Mouse (Mus musculus): ENCODE results near the gene Asgr1. TPM values are rescaled to one million over a fixed set of nuclear protein-coding genes. Genes with fewer than 3 reads are reported as not detected.

Gene Asgr1
- polyA plus RNA-seq (2015; fragmentation: Nextera tagmentation; extraction: Ambion mirVana): not detected in 2 replicates

GRCm38 (mm10) chr11:70053898-70054570 lies at the start of gene Asgr1:
Asgr1 (plus strand) TSS chr11:70054085.
- no peak for ATAC-seq
- no peaks in the 10 kb centered on the region for H3K9me3 ChIP-seq (ENCODE audit: control insufficient read depth)
- no peak within 1 kb of the TSS for H3K4me2 ChIP-seq (replicated peaks; ENCODE audit: low read depth)
- H3K36me3 ChIP-seq (ENCODE audit: control insufficient read depth, insufficient read depth): no peaks in the 10 kb centered on the region
- H3K27ac ChIP-seq (ENCODE audit: low read depth, low read length): no peak within 1 kb of the TSS
- H3K4me1 ChIP-seq (replicated peaks; ENCODE audit: control insufficient read depth, insufficient read depth, low read length): no peaks in the 10 kb centered on the region
- 80% methylated on average over 10 of the region's 10 CpGs for WGBS
- TF ChIP-seq CTCF (IDR thresholded peaks at IDR 0.05; ENCODE audit: low read depth): no peak
- no peak within 1 kb of the TSS for H3K4me3 ChIP-seq (ENCODE audit: low read depth, low read length)
- no peaks in the 10 kb centered on the region for H3K27me3 ChIP-seq (replicated peaks; ENCODE audit: control insufficient read depth, insufficient read depth, low read length)
- H3K9ac ChIP-seq (ENCODE audit: low read depth, low read length): no peak within 1 kb of the TSS

- no peaks in the 10 kb centered on the region for H3K27me3 ChIP-seq (replicated peaks; ENCODE audit: control insufficient read depth, insufficient read depth, low read length)
- no peaks in the 10 kb centered on the region for H3K9me3 ChIP-seq (ENCODE audit: control insufficient read depth)
- no peak overlapping the region for H3K27ac ChIP-seq (ENCODE audit: low read depth, low read length)
- H3K9ac ChIP-seq (ENCODE audit: low read depth, low read length): no peak overlapping the region
- ATAC-seq: no peak
- 54% methylated on average over 5 of the region's 5 CpGs for WGBS
- peaks cover 6% of the 10 kb centered on the region for H3K4me1 ChIP-seq (replicated peaks; ENCODE audit: control insufficient read depth, insufficient read depth, low read length)
- no peak overlapping the region for H3K4me2 ChIP-seq (replicated peaks; ENCODE audit: low read depth)
- peaks cover 53% of the 10 kb centered on the region for H3K36me3 ChIP-seq (ENCODE audit: control insufficient read depth, insufficient read depth)
- no peak overlapping the region for H3K4me3 ChIP-seq (ENCODE audit: low read depth, low read length)
- peak; percentile 72 for TF ChIP-seq CTCF (IDR thresholded peaks at IDR 0.05; ENCODE audit: low read depth)
Measured at GRCm38 (mm10) chr11:70005521-70005920, 48.4 kb upstream of the Asgr1 start.

DNA sequence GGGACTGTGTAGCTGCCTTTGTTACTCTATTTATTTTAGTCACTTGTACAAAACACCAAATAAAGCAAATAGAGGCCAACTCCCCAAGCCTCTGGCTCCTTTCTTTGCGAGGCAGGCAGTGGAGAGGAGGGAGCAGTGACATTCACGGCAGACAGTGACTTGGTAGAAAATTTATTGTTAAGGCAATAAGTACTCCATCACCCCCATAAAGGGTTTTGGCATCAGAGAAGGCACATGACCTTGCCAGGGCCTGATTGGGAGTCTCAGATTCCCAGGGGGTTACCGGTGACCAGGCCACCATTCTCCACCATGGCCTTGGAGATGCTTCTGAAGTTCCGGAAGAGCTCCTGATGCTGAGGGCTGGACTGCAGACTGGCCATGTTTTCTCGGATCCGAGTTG lies 43.9 kb upstream of the Asgr1 start:
- H3K9ac ChIP-seq (ENCODE audit: low read depth, low read length): no peak overlapping the region
- no peak overlapping the region for H3K27ac ChIP-seq (ENCODE audit: low read depth, low read length)
- H3K4me2 ChIP-seq (replicated peaks; ENCODE audit: low read depth): no peak overlapping the region
- H3K27me3 ChIP-seq (replicated peaks; ENCODE audit: control insufficient read depth, insufficient read depth, low read length): no peaks in the 10 kb centered on the region
- no peaks in the 10 kb centered on the region for H3K9me3 ChIP-seq (ENCODE audit: control insufficient read depth)
- peaks cover 87% of the 10 kb centered on the region for H3K36me3 ChIP-seq (ENCODE audit: control insufficient read depth, insufficient read depth)
- ATAC-seq: no peak
- H3K4me3 ChIP-seq (ENCODE audit: low read depth, low read length): no peak overlapping the region
- H3K4me1 ChIP-seq (replicated peaks; ENCODE audit: control insufficient read depth, insufficient read depth, low read length): 0 out of 2 replicates have a peak, but pooled peaks cover 5% of the 10 kb centered on the region
- no peak for TF ChIP-seq CTCF (IDR thresholded peaks at IDR 0.05; ENCODE audit: low read depth)
- 83% methylated on average over 6 of the region's 6 CpGs for WGBS

GRCm38 (mm10) chr11:70010548-70010947 lies 43.3 kb upstream of the Asgr1 start:
- no peak for TF ChIP-seq CTCF (IDR thresholded peaks at IDR 0.05; ENCODE audit: low read depth)
- Histone ChIP-seq H3K27ac (ENCODE audit: low read depth, low read length) (no peak overlapping the region), H3K4me2 (replicated peaks; ENCODE audit: low read depth) (no peak overlapping the region), H3K4me1 (replicated peaks; ENCODE audit: control insufficient read depth, insufficient read depth, low read length) (0 out of 2 replicates have a peak, but pooled peaks cover 8% of the 10 kb centered on the region), H3K9ac (ENCODE audit: low read depth, low read length) (no peak overlapping the region), H3K27me3 (replicated peaks; ENCODE audit: control insufficient read depth, insufficient read depth, low read length) (no peaks in the 10 kb centered on the region), H3K4me3 (ENCODE audit: low read depth, low read length) (no peak overlapping the region), H3K36me3 (ENCODE audit: control insufficient read depth, insufficient read depth) (peaks cover 84% of the 10 kb centered on the region), H3K9me3 (ENCODE audit: control insufficient read depth) (no peaks in the 10 kb centered on the region)
- WGBS: 73% methylated on average over 12 of the region's 12 CpGs
- no peak for ATAC-seq

GRCm38 (mm10) chr11:70010961-70011360 lies 42.9 kb upstream of the Asgr1 start:
- 93% methylated on average over 10 of the region's 10 CpGs for WGBS
- H3K27me3 ChIP-seq (replicated peaks; ENCODE audit: control insufficient read depth, insufficient read depth, low read length): no peaks in the 10 kb centered on the region

GRCm38 (mm10) chr11:70012931-70013330 lies 41.0 kb upstream of the Asgr1 start:
- peaks cover 60% of the 10 kb centered on the region for H3K36me3 ChIP-seq (ENCODE audit: control insufficient read depth, insufficient read depth)
- 90% methylated on average over 9 of the region's 9 CpGs for WGBS
- TF ChIP-seq CTCF (IDR thresholded peaks at IDR 0.05; ENCODE audit: low read depth): no peak

More at GRCm38 (mm10) chr11:70010961-70011360, 42.9 kb upstream of the Asgr1 start:
- Histone ChIP-seq H3K27ac (ENCODE audit: low read depth, low read length) (no peak overlapping the region), H3K4me1 (replicated peaks; ENCODE audit: control insufficient read depth, insufficient read depth, low read length) (0 out of 2 replicates have a peak, but pooled peaks cover 8% of the 10 kb centered on the region), H3K9ac (ENCODE audit: low read depth, low read length) (no peak overlapping the region), H3K4me2 (replicated peaks; ENCODE audit: low read depth) (no peak overlapping the region), H3K36me3 (ENCODE audit: control insufficient read depth, insufficient read depth) (peaks cover 80% of the 10 kb centered on the region), H3K9me3 (ENCODE audit: control insufficient read depth) (no peaks in the 10 kb centered on the region), H3K4me3 (ENCODE audit: low read depth, low read length) (no peak overlapping the region)
- ATAC-seq: no peak
- TF ChIP-seq CTCF (IDR thresholded peaks at IDR 0.05; ENCODE audit: low read depth): no peak

More at GRCm38 (mm10) chr11:70012931-70013330, 41.0 kb upstream of the Asgr1 start:
- 0 out of 2 replicates have a peak, but pooled peaks cover 8% of the 10 kb centered on the region for H3K4me1 ChIP-seq (replicated peaks; ENCODE audit: control insufficient read depth, insufficient read depth, low read length)
- H3K27ac ChIP-seq (ENCODE audit: low read depth, low read length): no peak overlapping the region
- H3K27me3 ChIP-seq (replicated peaks; ENCODE audit: control insufficient read depth, insufficient read depth, low read length): no peaks in the 10 kb centered on the region
- no peak overlapping the region for H3K4me2 ChIP-seq (replicated peaks; ENCODE audit: low read depth)
- no peak overlapping the region for H3K4me3 ChIP-seq (ENCODE audit: low read depth, low read length)
- H3K9ac ChIP-seq (ENCODE audit: low read depth, low read length): no peak overlapping the region
- no peak for ATAC-seq
- no peaks in the 10 kb centered on the region for H3K9me3 ChIP-seq (ENCODE audit: control insufficient read depth)
